30 mouse cellular contexts compared by ENCODE assay signal in genomic region chr8:109413386-109413785, GRCm38 (mm10).
"Had no signal": no experiment of that assay in that cellular context is flagged by ENCODE, and none has a peak within 500 bp of the region (broad histone marks: within the 10 kb centered on the region; RNA-seq: fewer than 3 reads in every experiment).

No protein-coding gene starts in this region.

- H3K4me2 ChIP-seq: limb, embryonic 12.5 days; limb, embryonic 13.5 days; limb, embryonic 15.5 days; liver, embryonic 11.5 days; liver, embryonic 12.5 days; liver, embryonic 13.5 days; liver, embryonic 15.5 days; lung, embryonic 14.5 days; lung, embryonic 15.5 days; midbrain, embryonic 12.5 days; midbrain, embryonic 15.5 days; neural tube, embryonic 12.5 days had no signal

- H3K4me3 ChIP-seq: limb, embryonic 10.5 days; limb, embryonic 12.5 days; limb, embryonic 13.5 days; limb, embryonic 15.5 days; liver, embryonic 12.5 days; liver, embryonic 13.5 days; liver, embryonic 15.5 days; lung, embryonic 15.5 days; megakaryocyte, embryonic 14.5 days; midbrain, embryonic 10.5 days; midbrain, embryonic 12.5 days; midbrain, embryonic 15.5 days; myocyte; neural tube, embryonic 12.5 days had no signal

- ATAC-seq: liver, embryonic 12.5 days; liver, postnatal 0 days; lung, postnatal 0 days; midbrain, embryonic 15.5 days; midbrain, embryonic 16.5 days had no signal

- H3K27ac ChIP-seq: limb, embryonic 10.5 days; limb, embryonic 12.5 days; limb, embryonic 13.5 days; limb, embryonic 15.5 days; liver, embryonic 12.5 days; liver, embryonic 13.5 days; liver, embryonic 14.5 days; liver, embryonic 15.5 days; lung, embryonic 15.5 days; macrophage; midbrain, embryonic 10.5 days; midbrain, embryonic 12.5 days; midbrain, embryonic 15.5 days; neural tube, embryonic 12.5 days had no signal

- H3K9me3 ChIP-seq: limb, embryonic 10.5 days; limb, embryonic 12.5 days; limb, embryonic 13.5 days; limb, embryonic 15.5 days; liver, embryonic 12.5 days; liver, embryonic 13.5 days; liver, embryonic 15.5 days; lung, embryonic 15.5 days; megakaryocyte, embryonic 14.5 days; midbrain, embryonic 10.5 days; midbrain, embryonic 12.5 days; midbrain, embryonic 15.5 days; neural tube, embryonic 12.5 days had no signal

- H3K27me3 ChIP-seq: limb, embryonic 13.5 days; limb, embryonic 15.5 days; liver, embryonic 12.5 days; liver, embryonic 13.5 days; liver, embryonic 15.5 days; lung, embryonic 15.5 days; megakaryocyte, embryonic 14.5 days; midbrain, embryonic 12.5 days; midbrain, embryonic 15.5 days; neural tube, embryonic 12.5 days had no signal

- H3K36me3 ChIP-seq: limb, embryonic 10.5 days; limb, embryonic 12.5 days; limb, embryonic 13.5 days; limb, embryonic 15.5 days; liver, embryonic 12.5 days; liver, embryonic 13.5 days; liver, embryonic 15.5 days; lung, embryonic 15.5 days; midbrain, embryonic 10.5 days; midbrain, embryonic 12.5 days; midbrain, embryonic 15.5 days; neural tube, embryonic 12.5 days had no signal

- DNase-seq: left cerebral cortex, postnatal 4 days; liver; liver, embryonic 13.5 days; liver, postnatal 0 days; lung, adult 18-20 months; lung, adult 2 months; lung, embryonic 14.5 days; lung, postnatal 10 days; lung, postnatal 14 days; lung, postnatal 36 days; lung, postnatal 4 days; midbrain, embryonic 14.5 days had no signal

- H3K4me1 ChIP-seq: liver, embryonic 12.5 days; liver, embryonic 13.5 days; liver, embryonic 15.5 days; lung, embryonic 15.5 days had no signal

- H3K9ac ChIP-seq: limb, embryonic 12.5 days; limb, embryonic 13.5 days; limb, embryonic 15.5 days; liver, embryonic 12.5 days; liver, embryonic 13.5 days; liver, embryonic 14.5 days; liver, embryonic 15.5 days; liver, postnatal 0 days; lung, embryonic 14.5 days; lung, embryonic 15.5 days; midbrain, embryonic 12.5 days; midbrain, embryonic 15.5 days; neural tube, embryonic 12.5 days had no signal
